Mouse (Mus musculus): ENCODE data around the gene Pilrb1.

The Pilrb1 gene

DNA sequence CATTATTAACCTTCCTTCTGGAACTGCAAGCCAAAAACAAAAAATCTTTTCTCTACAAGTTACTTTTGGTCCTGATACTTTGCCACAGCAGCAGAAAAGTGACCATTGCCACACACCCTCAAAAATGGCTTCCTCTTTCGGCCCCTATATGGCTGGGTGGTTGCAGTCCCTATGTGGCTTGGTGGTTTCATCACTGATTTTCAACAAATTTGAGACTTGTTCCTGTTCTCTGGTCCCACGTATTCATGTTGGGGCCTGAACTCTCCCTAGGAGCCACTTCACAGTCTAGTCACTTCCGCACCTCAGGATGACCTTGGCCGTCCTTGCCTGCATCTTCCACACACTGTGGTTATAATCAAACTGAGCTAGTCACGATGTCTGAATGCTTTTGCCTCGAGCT is 29.2 kb downstream of the Pilrb1 start:
- DNase-seq (ENCODE audit: low spot score in 2 of 2), result no peak

DNA sequence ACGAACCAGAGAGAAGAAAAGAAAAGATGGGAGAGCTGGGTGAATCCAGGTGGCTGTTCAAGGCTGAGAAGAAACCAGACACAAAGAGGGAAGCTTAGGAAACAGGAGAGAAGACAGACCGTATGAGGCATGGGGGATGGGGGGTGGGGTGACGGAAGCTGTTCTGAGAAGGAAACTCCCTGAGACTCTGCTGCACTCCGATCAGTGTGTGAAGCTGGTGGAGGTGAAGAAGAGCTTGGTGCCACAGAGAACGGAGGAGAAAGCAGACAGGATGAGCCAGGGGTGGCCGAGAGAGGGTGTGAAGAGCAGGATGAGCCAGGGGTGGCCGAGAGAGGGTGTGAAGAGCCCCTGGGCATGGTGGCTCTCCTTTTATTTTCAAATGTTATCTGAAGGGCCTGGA is 31.5 kb downstream of the Pilrb1 start:
- DNase-seq (ENCODE audit: low spot score in 2 of 2), result no peak

DNA sequence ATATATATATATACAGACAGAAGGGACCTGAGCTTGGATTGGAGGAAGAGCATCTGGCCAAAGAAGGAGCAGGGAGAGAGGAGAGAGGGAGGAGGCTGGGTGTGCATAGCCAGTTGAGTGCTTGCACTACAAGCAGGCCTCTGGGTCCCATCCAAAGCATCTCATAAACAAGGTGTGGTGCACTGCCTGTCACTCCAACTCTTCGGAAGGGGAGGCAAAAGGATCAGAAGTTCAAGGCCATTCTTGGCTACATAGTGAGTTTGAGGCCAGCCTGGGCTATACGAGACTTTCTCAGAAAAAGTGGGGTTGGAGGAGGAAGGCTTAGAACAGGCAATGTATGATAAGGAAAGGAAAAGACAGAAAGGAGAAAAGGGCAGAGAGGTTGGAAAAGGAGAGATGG is 31.9 kb downstream of the Pilrb1 start:
- no peak for DNase-seq (ENCODE audit: low spot score in 2 of 2)

GRCm38 (mm10) chr5:137825030-137825429 is 32.9 kb downstream of the Pilrb1 start:
- DNase-seq (ENCODE audit: low spot score in 2 of 2), result peak in 1 of 2 experiments; percentile 12

DNA sequence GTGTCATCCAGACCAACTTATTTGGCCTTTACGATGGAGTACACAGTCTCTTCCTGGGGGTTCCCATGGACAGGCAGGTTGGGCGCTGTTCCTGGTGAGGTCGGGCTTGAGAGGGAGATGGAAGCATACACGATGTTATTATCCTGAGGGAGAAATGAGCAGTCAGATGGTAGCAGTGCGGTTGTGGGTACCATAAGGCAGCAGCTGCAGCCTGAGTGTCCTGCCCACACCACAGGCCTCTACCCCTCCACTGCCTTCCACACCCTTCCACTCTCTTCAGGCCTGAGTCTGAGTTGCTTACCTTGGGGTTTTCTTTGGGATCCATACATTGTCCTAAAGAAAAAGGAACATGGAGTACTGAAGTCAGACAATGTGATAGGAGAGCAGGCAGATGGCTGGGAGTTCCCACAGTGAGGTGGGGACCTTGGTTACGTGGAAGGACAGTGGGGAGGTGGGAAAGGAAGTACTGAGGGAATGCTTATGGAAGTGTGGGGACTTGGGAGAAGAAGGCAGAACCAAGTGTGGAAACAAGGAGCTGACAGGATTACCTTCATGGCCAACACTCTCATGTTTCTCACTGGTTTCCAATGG is 34.4 kb downstream of the Pilrb1 start:
- no peak for DNase-seq (ENCODE audit: low spot score in 2 of 2)

GRCm38 (mm10) chr5:137822602-137823001 is 35.3 kb downstream of the Pilrb1 start:
- DNase-seq (ENCODE audit: low spot score in 2 of 2), result no peak

DNA sequence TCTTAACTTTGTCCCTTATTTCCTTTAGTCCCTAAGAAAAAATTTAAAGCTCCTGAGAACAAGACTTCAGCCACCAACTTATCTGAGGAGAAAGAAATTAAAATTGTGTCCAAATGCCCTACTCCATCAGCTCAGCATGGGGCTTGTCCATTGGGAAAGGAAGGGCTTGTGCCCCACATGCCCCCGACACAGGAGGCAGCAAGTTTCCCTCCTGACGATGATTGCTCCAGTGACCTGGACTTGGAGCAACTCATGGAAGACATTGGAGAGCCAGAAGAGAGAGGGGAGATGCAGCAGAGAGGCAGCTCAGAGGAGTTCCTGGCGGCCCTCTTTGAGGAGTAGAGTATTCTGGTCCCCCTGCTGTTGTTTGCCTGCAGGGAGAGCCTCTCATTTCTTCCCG is 35.8 kb downstream of the Pilrb1 start:
- no peak for DNase-seq (ENCODE audit: low spot score in 2 of 2)

GRCm38 (mm10) chr5:137817466-137818222 is 40.3 kb downstream of the Pilrb1 start:
- no peak for DNase-seq (ENCODE audit: low spot score in 2 of 2)

- DNase-seq (ENCODE audit: low spot score in 2 of 2), result no peak
These were observed 49.6 kb downstream of the Pilrb1 start for GRCm38 (mm10) chr5:137808316-137808715.

DNA sequence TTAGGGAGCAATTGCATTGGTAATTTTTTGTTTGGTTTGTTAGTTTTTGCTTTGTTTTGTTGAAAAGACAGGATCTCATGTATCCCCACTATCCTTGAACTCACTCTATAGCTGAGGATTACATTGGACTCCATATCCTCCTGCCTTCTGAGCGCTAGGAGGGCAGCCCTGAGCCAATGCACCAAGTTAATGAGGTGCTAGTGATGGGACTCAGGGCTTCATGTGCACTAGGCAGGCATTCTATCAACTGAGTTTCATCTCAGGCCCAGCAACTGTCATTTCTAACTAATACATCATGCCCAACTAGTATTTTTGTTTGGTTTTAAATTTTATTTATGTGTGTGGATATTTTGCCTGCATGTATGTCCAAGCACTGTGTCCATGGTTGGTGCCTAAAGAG is 51.7 kb downstream of the Pilrb1 start:
- no peak for DNase-seq (ENCODE audit: low spot score in 2 of 2)

All from natural killer cell, adult 2 months (primary cell).